Mouse (Mus musculus): ENCODE data around the gene Xiap. TPM values are rescaled to one million over a fixed set of nuclear protein-coding genes. Genes with fewer than 3 reads are reported as not detected.

The Xiap gene
- polyA plus RNA-seq, 1 experiment from 2014 or later, result 10.9 TPM

DNA sequence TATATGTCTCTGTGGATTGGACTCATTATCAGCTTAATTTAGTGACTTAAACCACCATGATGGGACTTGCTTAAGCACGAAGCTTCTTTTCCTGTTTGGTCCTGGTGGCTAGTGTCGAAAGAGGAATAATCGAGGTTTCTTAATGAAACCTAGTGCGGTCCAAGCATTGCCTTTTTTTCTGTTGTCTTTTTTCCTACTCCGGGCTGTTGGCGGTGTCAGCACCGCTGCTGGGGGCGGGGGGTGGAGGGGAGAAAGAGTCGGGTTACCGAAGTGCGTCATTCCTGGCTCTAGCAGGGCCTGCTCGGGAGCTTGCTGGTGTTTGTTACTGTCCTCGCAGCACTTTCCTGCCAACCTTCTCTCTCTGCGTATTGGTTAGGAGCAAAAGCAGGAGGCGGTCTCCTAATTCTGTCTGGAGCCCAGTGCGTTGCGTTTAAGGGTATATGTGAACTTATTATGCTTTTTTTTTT is 92.5 kb downstream of the Xiap start:
- Histone ChIP-seq H3K4me2 (peak overlapping the region; percentile 54), H3K4me3 (peak overlapping the region; percentile 57), H3K9ac (peak overlapping the region; percentile 70), H3K4me1 (replicated peaks) (peaks cover 6% of the 10 kb centered on the region), H3K36me3 (no peaks in the 10 kb centered on the region), H3K27me3 (no peaks in the 10 kb centered on the region), H3K9me3 (no peaks in the 10 kb centered on the region), H3K27ac (peak overlapping the region; percentile 88)
- 17% methylated on average over 17 of the region's 17 CpGs for WGBS
- peak; percentile 28; the same call in 1 of the 2 replicates for ATAC-seq (ENCODE audit: low FRiP score)

DNA sequence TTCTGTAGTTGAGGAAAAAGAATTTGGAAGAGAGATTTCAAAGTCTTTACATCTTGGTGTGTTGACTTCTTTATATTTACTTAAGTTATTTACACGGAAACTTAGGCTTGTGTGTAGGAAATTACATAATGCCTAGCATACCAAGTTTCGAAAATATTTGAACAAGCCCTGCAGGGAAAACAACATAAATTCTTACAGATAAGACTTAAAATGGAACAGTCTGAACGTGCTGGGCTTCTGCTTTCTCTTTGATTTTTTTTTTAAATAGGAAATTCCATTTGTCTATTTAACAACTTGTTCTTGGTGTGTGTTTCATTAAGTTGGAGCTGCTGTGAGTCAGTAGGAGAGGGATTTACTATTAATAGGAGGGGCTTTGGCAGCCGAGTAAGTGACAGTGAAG is 93.6 kb downstream of the Xiap start:
- H3K4me2 ChIP-seq, result peak overlapping the region; percentile 54
- ATAC-seq (ENCODE audit: low FRiP score), result no peak
- H3K27ac ChIP-seq, result no peak overlapping the region
- peaks cover 6% of the 10 kb centered on the region for H3K4me1 ChIP-seq (replicated peaks)
- 30% methylated on average over 4 of the region's 4 CpGs for WGBS
- no peaks in the 10 kb centered on the region for H3K27me3 ChIP-seq
- H3K4me3 ChIP-seq, result peak overlapping the region; percentile 57
- no peaks in the 10 kb centered on the region for H3K36me3 ChIP-seq
- no peaks in the 10 kb centered on the region for H3K9me3 ChIP-seq
- H3K9ac ChIP-seq, result peak overlapping the region; percentile 29; the same call in 1 of the 2 replicates

Other genes with a start within 250 kb of the Xiap start
- gene Thoc2, start 139.0 kb upstream of the Xiap start, polyA plus RNA-seq (2015; fragmentation: Nextera tagmentation; extraction: Ambion mirVana), result 92.7 and 96.1 TPM in 2 replicates
- 23.0 and 24.4 TPM in 2 replicates for gene Stag2, start 89.6 kb downstream of the Xiap start, polyA plus RNA-seq (2015; fragmentation: Nextera tagmentation; extraction: Ambion mirVana)

Measured in hindbrain, embryonic 13.5 days (tissue).